Mouse (Mus musculus): ENCODE data around the gene Sult3a2. TPM values are rescaled to one million over a fixed set of nuclear protein-coding genes. Genes with fewer than 3 reads are reported as not detected.
"Not testable (repeated sequence)": the region's sequence is repeated elsewhere in the genome, so short reads cannot be mapped to it uniquely, and the experiment has no call there.

Gene Sult3a2
- total RNA-seq (2021): not detected
- long read RNA-seq, experiment 1: 0 reads
- long read RNA-seq, experiment 2: 0 reads

- DNase-seq (ENCODE audit: low spot score in 2 of 2): no peak
Observed at GRCm38 (mm10) chr10:33786604-33787003, at the start of gene Sult3a2. Gene Sult3a2 (minus strand): TSS chr10:33786704.

DNA sequence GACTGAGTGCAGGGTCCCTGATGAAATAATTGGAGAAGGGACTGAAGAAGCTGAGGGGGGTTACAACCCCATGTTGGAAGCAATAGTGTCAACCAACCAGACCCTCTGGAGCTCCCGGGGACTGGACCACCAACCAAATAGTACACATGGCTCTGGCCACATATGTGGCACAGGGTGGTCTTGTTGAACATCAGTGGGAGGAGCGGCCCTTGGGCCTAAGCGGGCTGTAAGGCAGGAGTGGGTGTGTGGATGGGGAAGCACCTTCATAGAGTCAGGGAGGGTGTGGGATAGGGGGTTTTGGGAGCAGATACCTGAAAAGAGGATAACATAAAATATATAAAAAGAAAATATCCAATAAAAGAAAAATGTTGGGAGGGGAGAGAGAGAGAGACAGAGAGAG, 34.4 kb upstream of the Sult3a2 start:
- DNase-seq (ENCODE audit: low spot score in 2 of 2): no peak

GRCm38 (mm10) chr10:33816923-33817322, 30.4 kb upstream of the Sult3a2 start:
- DNase-seq (ENCODE audit: low spot score in 2 of 2): no peak

- no peak for DNase-seq (ENCODE audit: low spot score in 2 of 2)
Observed at GRCm38 (mm10) chr10:33814266-33814665, 27.8 kb upstream of the Sult3a2 start.

DNA sequence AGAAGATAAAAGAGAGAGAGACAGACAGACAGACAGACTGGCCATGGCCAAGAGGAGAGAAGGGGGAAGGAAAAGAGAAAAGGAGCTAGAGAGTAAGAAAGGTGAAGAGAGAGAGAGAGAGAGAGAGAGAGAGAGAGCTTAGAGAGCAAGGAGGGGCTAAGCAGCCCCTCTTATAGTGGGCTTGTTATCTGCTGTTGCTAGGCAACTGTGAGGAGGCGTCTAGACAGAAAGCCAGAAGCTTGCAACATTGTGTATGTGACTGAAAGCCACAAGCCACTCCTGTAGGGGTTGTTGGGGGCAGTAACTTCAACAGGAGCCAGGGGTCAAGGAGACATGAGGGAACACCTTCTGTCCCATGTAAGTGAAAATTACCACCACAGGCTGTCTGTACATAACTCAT, 25.3 kb upstream of the Sult3a2 start:
- DNase-seq (ENCODE audit: low spot score in 2 of 2): no peak

DNA sequence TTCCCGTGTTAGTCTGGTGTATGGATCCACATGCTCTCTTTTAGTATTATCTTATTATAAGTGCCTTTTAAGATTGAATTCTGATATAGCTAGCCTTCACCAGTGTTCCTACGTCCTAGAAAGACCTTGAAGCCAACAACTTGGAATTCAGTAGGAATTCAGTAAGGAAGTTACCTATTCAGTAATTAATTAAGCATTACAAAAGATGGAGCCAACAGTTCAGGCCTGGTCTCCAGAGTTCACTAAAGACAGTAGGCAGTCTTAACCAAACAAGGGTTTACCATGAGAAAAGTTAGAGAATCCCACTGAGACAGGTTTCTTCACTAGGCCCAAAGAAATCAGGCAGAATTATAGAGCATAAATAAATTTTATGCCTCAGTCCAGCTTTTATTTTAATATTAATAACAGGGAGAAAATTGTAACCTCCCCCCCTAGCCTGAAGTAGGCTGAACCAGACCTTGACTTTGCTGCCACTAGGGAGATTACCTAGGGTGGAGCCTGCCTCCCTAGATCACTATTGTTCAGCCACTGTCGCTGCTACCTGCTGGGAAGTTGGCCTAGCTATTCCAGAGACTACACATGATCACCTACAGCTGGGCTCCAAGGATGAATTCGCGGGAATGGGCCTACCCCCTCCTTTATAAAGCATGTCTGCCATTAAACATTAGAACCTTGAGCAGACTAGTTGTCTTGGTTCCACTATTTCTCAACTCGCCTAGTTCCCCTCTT, 10.9 kb upstream of the Sult3a2 start:
- DNase-seq (ENCODE audit: low spot score in 2 of 2): not testable (repeated sequence)

DNA sequence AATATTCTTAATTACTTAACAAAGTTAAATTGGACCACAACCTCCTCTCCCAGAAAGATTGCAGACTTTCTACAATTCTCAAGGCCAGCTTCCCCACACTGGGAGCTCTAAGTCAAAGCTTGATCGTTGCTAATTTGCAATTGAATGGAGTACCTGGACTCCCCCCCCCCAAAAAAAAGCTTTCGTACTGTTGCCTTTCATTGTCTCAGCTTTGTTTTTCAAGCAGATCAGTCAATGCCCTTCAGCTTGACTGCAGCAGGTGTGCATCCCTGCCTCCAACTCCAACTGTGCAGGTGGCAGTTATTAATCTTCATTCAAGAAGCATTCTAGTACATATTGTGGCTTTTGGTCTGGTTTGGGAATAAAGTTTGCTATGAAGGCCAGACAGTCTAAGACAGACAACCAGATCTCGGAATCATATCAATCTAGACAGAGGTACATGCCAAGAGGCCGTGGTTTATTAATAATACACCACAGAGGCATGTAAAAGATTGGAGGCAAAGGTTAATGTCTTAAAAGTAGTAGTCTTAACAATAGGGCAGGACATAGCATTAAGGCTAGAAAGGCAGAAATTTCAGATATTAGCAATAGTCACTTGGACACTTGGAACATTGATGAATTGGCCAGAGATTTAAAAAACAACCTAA, 9.9 kb upstream of the Sult3a2 start:
- not testable (repeated sequence) for DNase-seq (ENCODE audit: low spot score in 2 of 2)

DNA sequence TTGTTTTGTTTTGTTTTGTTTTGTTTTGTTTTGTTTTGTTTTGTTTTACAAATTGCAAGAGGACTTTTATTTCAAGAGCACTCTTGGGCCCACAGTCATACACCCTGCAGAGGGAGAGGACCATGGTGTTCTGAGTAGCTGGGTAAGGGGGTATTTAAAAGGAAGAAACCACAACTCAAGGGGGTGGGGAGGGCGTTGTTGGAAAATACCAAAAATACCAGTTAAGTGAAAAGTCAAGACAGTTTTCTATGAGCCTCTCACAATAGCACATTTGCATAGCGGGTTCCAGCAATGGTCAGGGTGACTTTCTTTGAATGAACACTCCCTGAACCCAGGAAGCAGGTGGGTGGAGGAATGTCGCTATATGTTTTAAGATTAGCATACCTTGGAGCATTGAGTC, 5.7 kb upstream of the Sult3a2 start:
- DNase-seq (ENCODE audit: low spot score in 2 of 2): not testable (repeated sequence)

GRCm38 (mm10) chr10:33787541-33787940, 1.0 kb upstream of the Sult3a2 start:
- DNase-seq (ENCODE audit: low spot score in 2 of 2): no peak

GRCm38 (mm10) chr10:33735251-33735650, 51.3 kb downstream of the Sult3a2 start:
- not testable (repeated sequence) for DNase-seq (ENCODE audit: low spot score in 2 of 2)

GRCm38 (mm10) chr10:33733241-33733640, 53.3 kb downstream of the Sult3a2 start:
- no peak for DNase-seq (ENCODE audit: low spot score in 2 of 2)

DNA sequence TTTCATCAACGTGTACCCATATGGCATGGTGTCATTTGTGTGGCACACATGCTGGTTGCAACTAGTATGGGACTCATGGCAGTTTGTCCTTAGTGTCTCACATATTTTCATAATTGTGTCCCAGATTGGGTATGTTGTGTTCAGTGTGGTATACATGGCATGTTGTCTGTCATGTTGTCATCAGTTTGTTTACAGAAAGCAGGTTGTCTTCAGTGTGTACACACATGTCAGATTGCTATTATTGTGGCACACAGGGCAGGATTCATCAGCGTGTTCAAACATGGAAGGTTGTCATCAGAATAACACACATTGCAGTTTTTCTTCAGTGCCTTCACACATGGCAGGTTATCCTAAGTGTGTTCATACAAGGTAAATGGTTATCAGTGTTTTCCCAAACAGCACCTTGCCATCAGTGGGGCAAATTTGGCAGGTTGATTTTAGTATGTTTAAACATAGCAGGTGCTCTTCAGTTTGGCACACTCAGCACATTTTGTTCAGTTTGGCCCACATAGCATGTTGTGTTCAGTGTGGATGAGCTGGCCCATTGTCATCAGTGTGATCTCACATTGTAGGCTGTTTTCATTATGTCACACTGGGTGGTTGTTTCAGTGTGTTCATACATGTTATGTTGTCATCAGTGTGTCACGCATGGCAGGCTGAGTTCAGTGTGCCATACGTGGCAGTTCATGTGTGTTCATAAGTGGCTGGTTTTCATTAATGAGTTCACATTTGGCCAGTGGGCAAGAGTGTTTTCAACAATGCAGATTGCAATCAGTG, 53.9 kb downstream of the Sult3a2 start:
- DNase-seq (ENCODE audit: low spot score in 2 of 2): no peak

GRCm38 (mm10) chr10:33723764-33724163, 62.7 kb downstream of the Sult3a2 start:
- no peak for DNase-seq (ENCODE audit: low spot score in 2 of 2)

DNA sequence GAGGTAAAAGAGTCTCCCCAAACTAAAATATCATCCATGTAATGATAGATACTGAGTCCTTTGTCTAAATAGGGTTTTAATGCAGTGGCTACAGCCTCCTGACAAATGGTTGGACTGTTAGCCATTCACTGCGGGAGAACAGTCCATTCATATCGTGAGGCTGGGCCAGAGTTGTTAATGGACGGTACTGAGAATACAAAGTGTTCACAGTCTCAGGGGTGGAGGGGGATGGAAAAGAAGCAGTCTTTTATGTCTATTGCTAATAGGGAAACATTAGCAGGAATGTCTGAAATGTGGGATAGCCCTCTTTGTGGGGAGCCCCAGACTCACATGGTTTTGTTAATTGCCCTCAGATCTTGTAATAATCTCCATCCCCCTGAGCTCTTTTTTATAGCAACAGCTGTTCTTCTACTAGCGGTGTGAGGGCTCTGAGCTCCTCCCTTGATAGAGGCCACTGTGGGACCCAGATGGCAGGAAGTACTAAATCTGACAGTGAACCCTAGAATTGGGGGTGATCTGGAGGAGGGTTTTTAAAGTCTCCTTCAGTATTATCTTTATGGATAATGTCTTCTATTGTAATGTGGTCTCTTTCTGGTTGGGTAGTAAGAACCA, 64.6 kb downstream of the Sult3a2 start:
- DNase-seq (ENCODE audit: low spot score in 2 of 2): no peak

Other genes starting within 250 kb of the Sult3a2 start
- under 1 TPM; 0.17 to 0.21 TPM for gene Clvs2, start 161.9 kb downstream of the Sult3a2 start, total RNA-seq (2021)
- gene Sult3a1, start 71.0 kb upstream of the Sult3a2 start, total RNA-seq (2021): not detected
- not detected for gene Rsph4a, start 118.4 kb upstream of the Sult3a2 start, total RNA-seq (2021)
- gene Zup1, start 164.6 kb upstream of the Sult3a2 start, total RNA-seq (2021): 10 to 100 TPM; 10.3 to 13.4 TPM
- 10 to 100 TPM; 92.3 to 95.6 TPM for gene Rwdd1, start 232.9 kb upstream of the Sult3a2 start, total RNA-seq (2021)